Mouse (Mus musculus) hematopoietic multipotent progenitor cell, adult 10-12 weeks (in vitro differentiated cells): ENCODE measurements around the gene Slc35g2. TPM values are rescaled to one million over a fixed set of nuclear protein-coding genes. Genes with fewer than 3 reads are reported as not detected.

Source experiments
- polyA plus RNA-seq: library from polyadenylated mRNA; stranded (reverse); fragments of >175 nt; gene quantifications from 2 replicates; pipeline ENCODE4 v1.2.3, GENCODE M21; 2012; ENCODE audit warnings: low replicate concordance

Gene Slc35g2
- not detected in 2 replicates for polyA plus RNA-seq

GRCm38 (mm10) chr9:100570626-100571233 is at the start of gene Slc35g2:
TSS of gene Slc35g2 (minus strand) at chr9:100571090.

GRCm38 (mm10) chr9:100597546-100597945 is 26.7 kb upstream of the Slc35g2 start, which contains the start of gene Stag1:
TSS of gene Stag1 (plus strand) at chr9:100597798.

DNA sequence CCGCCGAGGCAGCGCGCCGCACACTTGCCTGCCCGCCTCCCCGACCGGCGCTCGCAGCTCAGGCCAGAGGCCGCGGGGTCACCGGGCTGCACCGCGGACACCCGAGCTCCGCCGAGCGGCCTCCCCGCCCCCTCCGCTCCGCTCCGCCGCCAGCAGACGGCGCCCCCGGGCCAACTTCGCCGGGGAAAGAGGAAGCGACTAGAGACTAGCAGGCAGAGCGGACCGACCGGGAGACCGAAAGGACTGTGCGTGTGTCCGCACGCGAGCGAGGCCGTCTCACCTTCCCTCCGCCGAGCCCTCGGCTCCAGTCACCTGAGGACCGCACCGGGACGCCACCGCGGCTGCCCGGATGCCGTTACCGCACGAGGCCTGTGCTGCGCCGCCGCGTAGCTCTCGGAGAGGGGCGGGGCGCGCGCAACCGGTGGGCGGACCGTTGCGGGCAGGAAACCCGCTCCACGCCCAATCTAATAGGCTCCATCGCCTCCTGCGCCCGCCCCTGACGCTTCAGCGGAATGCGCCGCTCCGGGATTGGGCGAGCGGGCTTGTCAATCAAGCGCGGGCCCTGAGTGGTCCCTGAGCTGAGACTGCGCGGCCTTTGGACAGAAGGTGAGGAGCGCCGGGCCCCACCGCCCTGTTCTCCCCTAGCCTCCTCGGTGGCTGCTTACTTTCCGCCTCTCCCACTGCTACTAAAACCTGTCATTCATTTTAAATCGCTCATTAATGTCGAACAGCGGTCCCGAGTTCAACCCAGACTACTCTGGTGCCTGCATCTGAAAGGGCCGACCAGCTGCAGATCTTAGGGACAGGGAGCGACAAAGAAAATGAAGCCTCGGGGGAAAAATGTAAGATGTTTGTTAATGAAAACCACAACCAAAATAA is 24.9 kb downstream of the Slc35g2 start, which contains the start of gene Nck1:
Gene Nck1, minus strand, starts transcription at position 420 of the 879 bp plus-strand sequence.

Other genes with a start within 250 kb of the Slc35g2 start
- 0.25 and 0.26 TPM in 2 replicates for gene Il20rb, start 84.3 kb downstream of the Slc35g2 start, polyA plus RNA-seq
- 2.5 and 4.2 TPM in 2 replicates for gene Nck1, start 25.0 kb downstream of the Slc35g2 start, polyA plus RNA-seq
- gene Stag1, start 26.7 kb upstream of the Slc35g2 start, polyA plus RNA-seq: 4.1 and 7.1 TPM in 2 replicates